Mouse (Mus musculus) intestine, embryonic 16.5 days (tissue): ENCODE data around the gene Cacng2. TPM values are rescaled to one million over a fixed set of nuclear protein-coding genes. Genes with fewer than 3 reads are reported as not detected.

Source experiments
- ATAC-seq: fragments of 200-750 bp; cut with Nextera tagmentation; 2 replicates; pipeline ENCODE4 v1.8.0; 2017; ENCODE audit warnings: moderate TSS enrichment, moderate library complexity
- H3K27ac ChIP-seq: fragments of 300-500 bp; sonication (generic); 2 replicates; pipeline ENCODE4 v1.5.1; 2014; ENCODE audit warnings: mild to moderate bottlenecking, low read length
- H3K27me3 ChIP-seq: fragments of 300-500 bp; sonication (generic); replicated peaks from 2 replicates; pipeline ENCODE4 v1.6.1; 2014; ENCODE audit warnings: low read length, control low read depth, mixed read lengths; ENCODE audit not compliant: control insufficient read depth, insufficient read depth
- H3K36me3 ChIP-seq: fragments of 300-500 bp; sonication (generic); 2 replicates; pipeline ENCODE4 v1.6.1; 2014; ENCODE audit warnings: low read length, control low read depth; ENCODE audit not compliant: control insufficient read depth, insufficient read depth
- H3K4me1 ChIP-seq: fragments of 300-500 bp; sonication (generic); 2 replicates; pipeline ENCODE4 v1.6.1; 2014; ENCODE audit warnings: low read length, control low read depth, mixed read lengths; ENCODE audit not compliant: control insufficient read depth, insufficient read depth
- H3K4me2 ChIP-seq: fragments of 300-500 bp; sonication (generic); 2 replicates; pipeline ENCODE4 v1.6.1; 2014; ENCODE audit warnings: low read depth, low read length, control low read depth
- H3K4me3 ChIP-seq: fragments of 300-500 bp; sonication (generic); 2 replicates; pipeline ENCODE4 v1.5.1; 2014; ENCODE audit warnings: mild to moderate bottlenecking, low read length
- H3K9ac ChIP-seq: fragments of 300-500 bp; sonication (generic); 2 replicates; pipeline ENCODE4 v1.6.1; 2014; ENCODE audit warnings: low read depth, low read length
- H3K9me3 ChIP-seq: fragments of 300-500 bp; sonication (generic); 2 replicates; pipeline ENCODE4 v1.6.1; 2016; ENCODE audit warnings: low read length, control low read depth; ENCODE audit not compliant: control insufficient read depth
- WGBS: fragments of 180-500 bp; shearing (Covaris S2); extraction: QIAGEN DNeasy Blood & Tissue Kit; methylation state at CpG from one replicate; pipeline ENCODE4 v1.1.7; 2014; 5-methylcytosine and 5-hydroxymethylcytosine counted together
- polyA plus RNA-seq: library from polyadenylated mRNA; unstranded; fragments of >200 nt; fragmentation: Nextera tagmentation; extraction: Ambion mirVana; gene quantifications from 2 replicates; pipeline ENCODE4 v1.2.1, GENCODE M21; 2015

The Cacng2 gene
- polyA plus RNA-seq, 1 experiment from 2014 or later: 0.07 TPM

DNA sequence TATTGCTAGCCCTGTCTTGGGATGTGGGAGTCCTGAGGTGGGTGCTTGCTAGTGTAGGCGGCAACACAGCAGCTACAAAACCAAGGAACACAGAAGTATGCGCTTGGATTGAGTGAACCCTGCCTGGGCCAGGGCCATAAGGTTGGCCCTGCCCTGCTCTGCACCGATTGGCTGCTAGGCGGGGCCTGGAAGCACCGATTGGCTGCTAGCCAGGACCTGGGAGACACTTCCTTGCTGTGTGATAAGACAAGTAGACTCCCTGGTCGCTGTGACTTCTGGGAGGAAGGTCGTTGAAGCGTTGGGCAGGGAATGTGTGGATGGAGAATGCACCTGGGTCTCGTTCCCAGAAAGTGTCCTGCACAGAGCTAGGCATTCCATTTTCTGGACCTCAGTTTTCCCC lies 115.9 kb downstream of the Cacng2 start:
- Histone ChIP-seq H3K4me1 (no peaks in the 10 kb centered on the region), H3K9ac (no peak overlapping the region), H3K9me3 (no peaks in the 10 kb centered on the region), H3K4me3 (no peak overlapping the region), H3K36me3 (no peaks in the 10 kb centered on the region), H3K27me3 (no peaks in the 10 kb centered on the region; the same call in 1 of the 2 replicates), H3K27ac (no peak overlapping the region), H3K4me2 (no peak overlapping the region)
- ATAC-seq: peak; percentile 76
- WGBS: 33% methylated on average over 9 of the region's 9 CpGs

DNA sequence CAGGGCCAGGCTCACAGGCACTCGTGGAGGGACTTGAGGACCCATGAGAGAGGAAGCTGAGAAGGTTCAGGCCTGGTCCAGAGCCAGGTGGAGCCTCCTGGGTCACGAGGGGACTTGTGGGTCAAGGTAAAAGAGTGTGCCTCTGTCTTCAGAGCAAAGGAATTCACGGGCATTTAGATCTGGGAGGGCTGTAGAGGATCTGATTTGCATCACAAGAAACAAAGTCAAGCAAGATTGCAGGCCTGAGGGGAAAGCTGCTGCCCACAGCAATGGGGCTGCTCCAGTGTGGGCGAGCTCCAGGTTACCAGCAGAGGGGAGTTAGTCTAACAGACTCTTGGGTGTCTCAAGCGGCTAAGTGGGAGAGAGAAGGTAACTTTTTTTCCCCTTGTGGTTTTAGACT lies 118.4 kb downstream of the Cacng2 start:
- H3K27me3 ChIP-seq: no peaks in the 10 kb centered on the region; the same call in 1 of the 2 replicates
- H3K27ac ChIP-seq: no peak overlapping the region
- H3K9ac ChIP-seq: no peak overlapping the region
- H3K4me3 ChIP-seq: no peak overlapping the region
- H3K36me3 ChIP-seq: no peaks in the 10 kb centered on the region
- H3K4me1 ChIP-seq: no peaks in the 10 kb centered on the region
- H3K4me2 ChIP-seq: no peak overlapping the region
- H3K9me3 ChIP-seq: no peaks in the 10 kb centered on the region
- ATAC-seq: no peak
- 28% methylated on average over 5 of the region's 5 CpGs for WGBS

GRCm38 (mm10) chr15:77988541-77988940 lies 131.3 kb downstream of the Cacng2 start:
- H3K9me3 ChIP-seq: no peaks in the 10 kb centered on the region
- H3K9ac ChIP-seq: no peak overlapping the region
- H3K4me3 ChIP-seq: no peak overlapping the region
- ATAC-seq: no peak
- 71% methylated on average over 5 of the region's 5 CpGs for WGBS
- H3K36me3 ChIP-seq: no peaks in the 10 kb centered on the region
- no peaks in the 10 kb centered on the region for H3K4me1 ChIP-seq
- H3K4me2 ChIP-seq: no peak overlapping the region
- no peaks in the 10 kb centered on the region for H3K27me3 ChIP-seq
- no peak overlapping the region for H3K27ac ChIP-seq

GRCm38 (mm10) chr15:77983391-77983790 lies 136.4 kb downstream of the Cacng2 start:
- no peak overlapping the region for H3K4me3 ChIP-seq
- no peak overlapping the region for H3K27ac ChIP-seq
- H3K4me2 ChIP-seq: no peak overlapping the region
- H3K4me1 ChIP-seq: no peaks in the 10 kb centered on the region
- no peaks in the 10 kb centered on the region for H3K27me3 ChIP-seq
- H3K9ac ChIP-seq: no peak overlapping the region
- no peak for ATAC-seq
- no peaks in the 10 kb centered on the region for H3K36me3 ChIP-seq
- H3K9me3 ChIP-seq: no peaks in the 10 kb centered on the region
- WGBS: 34% methylated on average over 3 of the region's 3 CpGs

DNA sequence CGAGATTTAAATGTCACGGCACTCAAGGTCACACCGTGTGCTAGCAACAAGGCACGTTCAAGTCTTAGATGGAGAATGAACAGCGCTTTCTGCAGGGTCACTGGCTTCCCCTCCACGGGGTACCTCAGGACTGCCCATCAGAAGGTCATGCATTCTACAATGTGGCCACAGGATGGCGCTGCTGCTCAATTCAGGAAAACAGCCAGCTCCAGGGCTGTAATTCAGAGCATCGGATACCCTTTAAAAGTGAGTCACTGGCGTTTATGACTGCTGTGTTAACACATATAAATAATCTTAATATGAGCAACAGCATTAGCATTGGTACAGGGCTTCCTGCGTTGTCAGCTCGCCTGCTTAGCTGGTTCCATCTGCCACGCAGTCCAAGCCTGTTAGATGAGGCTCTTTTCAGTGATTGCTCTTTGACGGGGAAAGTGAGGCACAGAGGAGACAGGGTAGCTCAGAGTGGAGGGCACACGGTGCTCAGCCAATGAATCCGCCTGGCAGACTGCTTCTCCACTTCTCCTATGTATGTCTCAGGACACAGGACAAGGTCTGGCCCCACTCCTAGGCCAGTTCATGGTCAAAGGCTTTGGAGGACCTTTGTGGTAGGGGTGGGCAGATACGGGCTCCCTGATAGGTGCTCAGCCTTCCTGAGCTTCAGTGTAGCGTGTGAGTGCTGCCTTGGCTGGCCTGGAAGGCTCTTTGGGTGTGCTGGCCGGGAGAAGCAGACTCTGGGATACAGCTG lies 137.5 kb downstream of the Cacng2 start:
- no peaks in the 10 kb centered on the region for H3K9me3 ChIP-seq
- no peak for ATAC-seq
- no peak overlapping the region for H3K4me2 ChIP-seq
- H3K27me3 ChIP-seq: no peaks in the 10 kb centered on the region
- no peaks in the 10 kb centered on the region for H3K4me1 ChIP-seq
- H3K9ac ChIP-seq: no peak overlapping the region
- WGBS: 30% methylated on average over 18 of the region's 18 CpGs
- no peaks in the 10 kb centered on the region for H3K36me3 ChIP-seq
- no peak overlapping the region for H3K4me3 ChIP-seq
- no peak overlapping the region for H3K27ac ChIP-seq

- 63% methylated on average over 5 of the region's 5 CpGs for WGBS
- H3K27me3 ChIP-seq: no peaks in the 10 kb centered on the region
- H3K4me1 ChIP-seq: no peaks in the 10 kb centered on the region
- no peak for ATAC-seq
- no peak overlapping the region for H3K4me3 ChIP-seq
- H3K4me2 ChIP-seq: no peak overlapping the region
- H3K27ac ChIP-seq: no peak overlapping the region
- H3K9me3 ChIP-seq: no peaks in the 10 kb centered on the region
- H3K36me3 ChIP-seq: no peaks in the 10 kb centered on the region
- H3K9ac ChIP-seq: no peak overlapping the region
Observed at GRCm38 (mm10) chr15:77981181-77981680, 138.6 kb downstream of the Cacng2 start.

DNA sequence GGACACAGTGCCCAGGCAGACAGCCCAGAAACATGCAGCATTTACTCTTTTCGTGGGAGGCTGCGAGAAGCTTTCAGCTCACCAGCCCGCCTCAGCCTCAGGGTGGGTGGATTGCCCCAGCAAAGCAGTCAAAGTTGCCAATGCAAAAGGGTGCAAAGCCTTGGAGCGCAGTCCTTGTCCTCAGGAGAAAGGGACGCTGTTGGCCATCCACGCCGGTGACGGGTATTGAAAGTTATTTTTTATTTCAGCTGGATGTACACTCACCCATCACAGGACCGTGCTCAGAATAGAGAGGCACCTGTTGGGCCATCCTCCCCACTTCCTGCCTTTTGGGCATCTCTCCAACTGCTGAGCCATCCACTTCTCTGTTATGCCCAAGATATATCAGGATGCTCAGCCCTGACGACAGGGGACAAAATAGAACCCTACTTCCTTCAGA lies 140.4 kb downstream of the Cacng2 start:
- Histone ChIP-seq H3K4me3 (no peak overlapping the region), H3K27me3 (no peaks in the 10 kb centered on the region), H3K4me1 (no peaks in the 10 kb centered on the region), H3K4me2 (no peak overlapping the region), H3K27ac (no peak overlapping the region), H3K36me3 (no peaks in the 10 kb centered on the region), H3K9ac (no peak overlapping the region), H3K9me3 (no peaks in the 10 kb centered on the region)
- ATAC-seq: no peak
- 84% methylated on average over 10 of the region's 10 CpGs for WGBS

DNA sequence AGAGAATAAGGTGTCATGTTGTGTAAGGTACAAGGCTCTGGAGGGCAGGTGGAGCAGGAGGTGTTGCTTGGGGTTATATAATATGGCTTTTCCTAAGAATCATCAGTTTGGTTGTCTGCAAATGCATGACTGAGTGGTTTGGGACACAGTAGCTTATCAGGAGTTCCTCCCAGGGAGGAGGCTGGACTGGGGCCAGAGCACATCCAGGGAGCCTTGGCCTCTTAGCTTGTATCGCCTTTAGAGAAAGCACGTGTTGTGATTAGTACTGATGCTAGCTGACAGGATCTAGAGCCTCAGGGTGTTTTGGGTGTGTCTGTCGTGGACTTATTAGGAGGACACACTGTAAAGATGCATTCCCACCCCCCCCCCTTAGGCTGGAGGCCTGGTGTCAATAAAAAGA lies 142.2 kb downstream of the Cacng2 start:
- WGBS: 67% methylated on average over 3 of the region's 3 CpGs
- no peak overlapping the region for H3K4me3 ChIP-seq

GRCm38 (mm10) chr15:77974165-77974841 lies 145.5 kb downstream of the Cacng2 start:
- Histone ChIP-seq H3K4me3 (no peak overlapping the region), H3K4me1 (peaks cover under 1% of the 10 kb centered on the region; the same call in 1 of the 2 replicates), H3K27me3 (0 out of 2 replicates have a peak, but pooled peaks cover 3% of the 10 kb centered on the region), H3K4me2 (no peak overlapping the region), H3K27ac (no peak overlapping the region), H3K36me3 (no peaks in the 10 kb centered on the region), H3K9ac (no peak overlapping the region), H3K9me3 (no peaks in the 10 kb centered on the region)
- 72% methylated on average over 6 of the region's 6 CpGs for WGBS
- no peak for ATAC-seq

More for the DNA sequence above, 142.2 kb downstream of the Cacng2 start:
- 0 out of 2 replicates have a peak, but pooled peaks cover 3% of the 10 kb centered on the region for H3K27me3 ChIP-seq
- H3K27ac ChIP-seq: no peak overlapping the region
- H3K36me3 ChIP-seq: no peaks in the 10 kb centered on the region
- H3K4me1 ChIP-seq: no peaks in the 10 kb centered on the region
- no peaks in the 10 kb centered on the region for H3K9me3 ChIP-seq
- ATAC-seq: no peak
- H3K4me2 ChIP-seq: no peak overlapping the region
- no peak overlapping the region for H3K9ac ChIP-seq
